Mouse (Mus musculus) urinary bladder, adult 2 months (tissue): ENCODE measurements around the gene Xaf1. TPM values are rescaled to one million over a fixed set of nuclear protein-coding genes. Genes with fewer than 3 reads are reported as not detected.

ENCODE experiments used
- DNase-seq: peaks from one replicate; pipeline ENCODE4 v3.0.0; 2022; ENCODE audit warnings: low spot score
- polyA plus RNA-seq: library from polyadenylated mRNA; depleted of rRNA; stranded (reverse); fragments of >200 nt; gene quantifications from 2 replicates; pipeline ENCODE4 v1.2.3, GENCODE M21; 2012; rRNA removed

The Xaf1 gene
- polyA plus RNA-seq, 1 experiment: 34.1 TPM

DNA sequence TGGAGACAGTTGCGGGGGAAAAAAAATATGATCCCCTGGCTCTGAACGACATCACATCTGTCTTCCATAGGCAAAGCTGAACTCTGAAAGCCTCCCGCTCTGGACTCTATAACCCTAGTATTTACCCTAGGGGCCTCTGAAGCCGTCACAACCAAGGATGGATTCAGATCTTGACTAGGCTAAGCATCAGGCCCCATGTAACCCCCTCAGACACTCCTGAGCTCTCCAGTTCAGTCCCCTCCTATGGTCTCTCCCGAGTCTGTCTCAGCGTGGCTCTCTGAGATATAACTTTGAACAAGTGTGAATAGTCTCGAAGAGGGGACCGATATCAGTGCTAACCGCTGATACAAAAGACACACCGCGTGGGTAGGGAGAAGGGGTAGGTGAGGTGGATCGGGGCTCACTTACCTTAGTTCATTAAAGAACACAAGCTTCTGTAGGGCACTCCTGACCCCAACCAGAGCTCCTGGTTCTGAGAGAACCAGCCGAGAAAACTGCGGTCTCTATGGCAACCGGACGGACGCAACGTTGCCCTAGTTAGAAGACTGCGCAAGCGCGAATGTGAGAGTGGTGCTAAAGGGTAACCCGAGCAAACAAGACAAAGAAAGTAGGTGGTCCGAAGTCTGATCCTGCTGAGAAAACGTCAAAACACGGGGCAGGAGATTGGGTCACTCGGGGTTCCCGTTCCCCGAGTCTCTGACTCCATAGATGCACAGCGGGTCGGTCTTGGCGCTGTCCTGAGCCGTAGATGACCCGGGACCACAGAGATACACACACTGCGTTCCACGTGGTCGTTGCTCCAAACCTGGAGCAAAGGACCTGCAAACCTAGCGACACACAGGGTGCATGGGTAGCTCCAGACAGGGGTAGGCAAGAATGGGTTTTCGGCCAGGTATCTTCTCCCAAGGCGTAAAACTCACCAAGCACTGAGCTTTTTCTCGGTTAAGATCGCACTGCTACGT lies 60.2 kb downstream of the Xaf1 start:
- no peak for DNase-seq

DNA sequence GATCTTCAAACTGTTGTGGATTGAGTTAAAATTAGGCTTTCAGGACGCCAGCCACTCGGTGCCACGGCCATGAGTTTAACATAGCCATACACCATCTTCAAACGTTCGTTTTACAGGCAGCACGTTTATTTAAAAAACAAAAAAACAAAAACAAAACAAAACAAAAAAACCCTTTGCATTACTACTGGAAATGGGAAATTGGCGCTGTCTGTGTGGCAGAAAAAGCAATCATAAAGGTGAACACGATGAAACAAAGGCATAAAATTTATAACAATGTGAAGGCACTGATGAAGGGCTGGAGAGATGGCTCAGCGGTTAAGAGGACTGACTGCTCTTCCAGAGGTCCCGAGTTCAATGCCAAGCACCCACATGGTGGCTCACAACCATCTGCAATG lies 60.9 kb downstream of the Xaf1 start, which contains the start of gene Tekt1:
Gene Tekt1, minus strand, starts transcription at position 96 of the 395 bp plus-strand sequence.
- DNase-seq: no peak

Other genes with a start within 250 kb of the Xaf1 start
- 9.6 and 9.9 TPM in 2 replicates for gene Pitpnm3, start 165.9 kb upstream of the Xaf1 start, polyA plus RNA-seq
- gene Gm43951, start 94.8 kb upstream of the Xaf1 start, polyA plus RNA-seq: 0.43 and 0.84 TPM in 2 replicates
- 10.7 and 10.8 TPM in 2 replicates for gene 4933427D14Rik, start 94.2 kb upstream of the Xaf1 start, polyA plus RNA-seq
- gene Txndc17, start 94.1 kb upstream of the Xaf1 start, polyA plus RNA-seq: 146 and 164 TPM in 2 replicates
- gene Med31, start 86.0 kb upstream of the Xaf1 start, polyA plus RNA-seq: 17.7 and 25.5 TPM in 2 replicates
- gene Slc13a5, start 34.4 kb upstream of the Xaf1 start, polyA plus RNA-seq: 0.16 and 0.39 TPM in 2 replicates
- gene Fbxo39, start 12.8 kb downstream of the Xaf1 start, polyA plus RNA-seq: 0.07 and 0.10 TPM in 2 replicates
- gene Tekt1, start 60.8 kb downstream of the Xaf1 start, polyA plus RNA-seq: 0.09 and 0.17 TPM in 2 replicates
- 5.3 and 6.7 TPM in 2 replicates for gene Smtnl2, start 110.1 kb downstream of the Xaf1 start, polyA plus RNA-seq
- gene Ggt6, start 133.9 kb downstream of the Xaf1 start, polyA plus RNA-seq: 3.6 and 3.7 TPM in 2 replicates
- gene Mybbp1a, start 139.7 kb downstream of the Xaf1 start, polyA plus RNA-seq: 55.1 and 75.5 TPM in 2 replicates
- gene Spns2, start 188.3 kb downstream of the Xaf1 start, polyA plus RNA-seq: 17.9 and 20.1 TPM in 2 replicates
- 0.45 and 0.46 TPM in 2 replicates for gene Spns3, start 248.9 kb downstream of the Xaf1 start, polyA plus RNA-seq